Mouse (Mus musculus): Measurements from ENCODE around the gene Vmac.

DNA sequence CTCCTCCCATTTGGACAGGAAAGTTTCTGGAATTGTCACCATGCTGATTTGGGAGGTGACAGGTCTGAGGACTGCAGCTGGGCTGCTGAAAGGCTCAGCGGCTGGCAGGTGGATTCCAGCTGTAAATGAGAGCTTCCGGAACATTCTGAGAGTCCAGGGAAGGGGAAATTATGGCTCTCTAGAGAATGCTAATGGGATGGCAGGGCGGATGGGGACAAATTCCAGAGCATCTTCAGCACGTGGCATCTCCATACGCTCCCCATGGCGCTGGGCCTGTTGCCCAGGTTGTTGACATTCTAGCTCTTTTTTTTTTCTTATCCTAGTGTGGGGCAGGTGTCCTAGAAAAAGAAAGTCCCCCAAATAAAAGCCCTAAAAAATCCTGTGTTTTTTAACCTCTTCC, 11.3 kb upstream of the Vmac start:
- TF ChIP-seq POLR2AphosphoS2 (IDR thresholded peaks at IDR 0.05; ENCODE audit: insufficient read length, low read depth) = no peak
- no peak for TF ChIP-seq MAX (IDR thresholded peaks at IDR 0.05; ENCODE audit: low read depth)
- TF ChIP-seq POLR2A (IDR thresholded peaks at IDR 0.05; ENCODE audit: insufficient read length, low read depth) = no peak
- TF ChIP-seq CEBPB (IDR thresholded peaks at IDR 0.05; ENCODE audit: insufficient read depth, poor library complexity, severe bottlenecking) = no peak
- no peak for TF ChIP-seq TCF12 (IDR thresholded peaks at IDR 0.05; ENCODE audit: insufficient read depth, poor library complexity, severe bottlenecking)
